Mouse (Mus musculus): ENCODE results near the gene Neu2.

- TF ChIP-seq CTCF (IDR thresholded peaks at IDR 0.05; ENCODE audit: low read depth) (no peak), EP300 (optimal IDR thresholded peaks at IDR 0.05) (no peak)
These were observed 130.0 kb downstream of the Neu2 start for GRCm38 (mm10) chr1:87639724-87640123.

Data from stomach, postnatal 0 days (tissue).